Mouse (Mus musculus): ENCODE data around the gene Selplg.

DNA sequence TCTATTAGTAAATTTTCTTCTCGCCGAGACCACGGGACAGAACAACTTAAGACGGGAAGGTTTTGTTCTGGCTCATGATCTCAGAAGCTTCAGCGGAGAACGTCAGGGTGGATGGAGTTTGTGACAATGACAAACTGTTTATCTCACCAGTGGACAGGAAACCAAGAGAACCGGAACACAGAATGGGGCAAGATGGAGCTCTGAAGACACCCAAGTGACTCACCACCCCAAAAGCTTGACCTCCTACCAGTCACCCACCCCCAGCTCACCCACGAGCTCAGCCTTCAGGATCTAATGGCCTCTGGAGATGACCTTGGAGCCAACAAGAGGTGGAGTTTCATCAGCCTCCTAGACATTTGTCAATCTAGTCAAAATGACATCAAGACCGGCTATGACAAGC lies 27.1 kb downstream of the Selplg start:
- no peak for TF ChIP-seq POLR2A (IDR thresholded peaks at IDR 0.05; ENCODE audit: low read depth, low read length)
- TF ChIP-seq CTCF (conservative IDR thresholded peaks at IDR 0.05; ENCODE audit: insufficient read depth, insufficient read length, low read depth, low read length) = no peak

Data from kidney, adult 2 months (tissue).